Mouse (Mus musculus) E14TG2a.4 (cell line): Measurements from ENCODE around the gene Serpina12.

Experiments used
- CTCF ChIP-seq: conservative IDR thresholded peaks from 2 replicates; pipeline ENCODE4 v1.5.1; 2014; ENCODE audit warnings: low read length
- NANOG ChIP-seq: IDR thresholded peaks from 2 replicates; pipeline ENCODE4 v1.6.1; 2014; ENCODE audit warnings: borderline replicate concordance, low read length, mixed read lengths

DNA sequence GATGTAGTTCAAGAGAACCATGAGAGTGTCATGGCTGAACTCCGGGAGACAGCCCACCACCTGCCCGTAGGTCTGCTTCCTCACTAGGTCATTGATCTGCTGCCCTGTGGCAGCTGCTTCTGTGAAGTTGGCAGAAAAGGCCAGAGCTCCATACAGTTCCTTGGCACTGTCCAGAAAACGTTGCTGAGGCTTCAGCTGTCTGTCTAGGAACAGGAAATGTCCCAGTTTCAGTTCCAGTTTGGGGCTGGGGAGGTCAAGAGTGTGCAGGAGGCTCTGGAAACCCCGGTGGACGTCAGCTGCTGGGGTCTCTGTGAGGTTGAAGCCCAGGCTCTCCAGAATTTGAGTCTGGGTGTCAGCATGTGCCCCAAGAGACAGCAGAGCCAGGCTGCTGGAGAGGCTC is 58.4 kb downstream of the Serpina12 start:
- TF ChIP-seq CTCF (no peak), NANOG (no peak)
